Comparison of ENCODE assay signal across 8 mouse cellular contexts in the genomic region with DNA sequence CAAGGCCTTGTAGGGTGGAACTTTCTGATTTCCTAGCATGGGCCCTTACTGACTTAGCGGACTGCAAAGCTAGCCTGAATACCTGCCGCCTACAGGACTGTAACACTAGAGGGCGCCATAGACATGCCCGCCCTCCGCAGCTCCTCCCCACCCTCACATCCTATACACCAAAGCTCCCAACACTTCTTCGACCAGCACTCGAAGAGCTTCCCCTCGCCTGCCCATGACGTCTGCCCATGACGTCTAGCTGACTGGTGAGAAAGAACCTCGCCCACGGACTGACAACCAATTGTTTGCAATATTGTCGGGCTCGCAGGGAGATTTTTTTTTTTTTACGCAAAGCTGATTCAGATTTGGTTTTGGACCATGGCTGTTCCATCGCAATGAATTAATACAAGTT. TPM values are rescaled to one million over a fixed set of nuclear protein-coding genes. Genes with fewer than 3 reads are reported as not detected.
DNase-seq lines count a peak whose midpoint lies in the region; ATAC-seq and TF ChIP-seq lines count a peak whose summit lies in the region.

No protein-coding gene starts in this region.

- H3K4me2 ChIP-seq in intestine, postnatal 0 days (replicated peaks; ENCODE audit: low read depth), result peak overlapping the region; percentile 54
- H3K4me2 ChIP-seq in midbrain, embryonic 12.5 days (replicated peaks), result peak overlapping the region; percentile 43

- H3K4me3 ChIP-seq in intestine, postnatal 0 days (ENCODE audit: low read depth, low read length), result 0 out of 2 replicates have a peak overlapping the region, but pooled peaks have one; percentile 7
- peak overlapping the region; percentile 28; the same call in 1 of the 2 replicates for H3K4me3 ChIP-seq in limb, embryonic 10.5 days
- peak overlapping the region; percentile 14; the same call in 1 of the 2 replicates for H3K4me3 ChIP-seq in midbrain, embryonic 12.5 days
- H3K4me3 ChIP-seq in small intestine, adult 2 months (ENCODE audit: low read depth, low read length), result peak overlapping the region; percentile 40

- H3K36me3 ChIP-seq in intestine, postnatal 0 days (ENCODE audit: control insufficient read depth, insufficient read depth), result no peaks in the 10 kb centered on the region
- no peaks in the 10 kb centered on the region for H3K36me3 ChIP-seq in limb, embryonic 10.5 days
- no peaks in the 10 kb centered on the region for H3K36me3 ChIP-seq in midbrain, embryonic 12.5 days
- no peaks in the 10 kb centered on the region for H3K36me3 ChIP-seq in small intestine, adult 2 months (ENCODE audit: control insufficient read depth, insufficient read depth, low read length)

- TF ChIP-seq POLR2A in small intestine, adult 2 months (IDR thresholded peaks at IDR 0.05; ENCODE audit: low read depth, low read length), result no peak

- peak; percentile 73 for ATAC-seq in intestine, postnatal 0 days
- peak; percentile 87 for ATAC-seq in midbrain, embryonic 12.5 days (ENCODE audit: low FRiP score, low read depth)

- H3K4me1 ChIP-seq in intestine, postnatal 0 days (replicated peaks; ENCODE audit: control insufficient read depth, insufficient read depth, low read length), result no peaks in the 10 kb centered on the region
- no peaks in the 10 kb centered on the region for H3K4me1 ChIP-seq in limb, embryonic 10.5 days
- H3K4me1 ChIP-seq in midbrain, embryonic 12.5 days, result 0 out of 2 replicates have a peak, but pooled peaks cover 2% of the 10 kb centered on the region
- H3K4me1 ChIP-seq in small intestine, adult 2 months (ENCODE audit: control insufficient read depth, insufficient read depth, insufficient read length, low read length), result no peaks in the 10 kb centered on the region

- 10% methylated on average over 16 of the region's 16 CpGs for WGBS in intestine, postnatal 0 days
- WGBS in limb, embryonic 10.5 days, result 11% methylated on average over 16 of the region's 16 CpGs
- 10% methylated on average over 16 of the region's 16 CpGs for WGBS in midbrain, embryonic 12.5 days
- 7% methylated on average over 16 of the region's 16 CpGs for whole genome bisulfite sequencing in small intestine, adult 2 months

- no peak overlapping the region for H3K9ac ChIP-seq in intestine, postnatal 0 days (ENCODE audit: low read depth, low read length)
- no peak overlapping the region for H3K9ac ChIP-seq in midbrain, embryonic 12.5 days (replicated peaks)

- no peaks in the 10 kb centered on the region for H3K27me3 ChIP-seq in intestine, postnatal 0 days (replicated peaks; ENCODE audit: control insufficient read depth, insufficient read depth, low read length)
- H3K27me3 ChIP-seq in limb, embryonic 10.5 days (ENCODE audit: low read depth, poor library complexity, severe bottlenecking), result no peaks in the 10 kb centered on the region
- H3K27me3 ChIP-seq in midbrain, embryonic 12.5 days, result no peaks in the 10 kb centered on the region; the same call in 1 of the 2 replicates
- no peaks in the 10 kb centered on the region for H3K27me3 ChIP-seq in small intestine, adult 2 months (ENCODE audit: control insufficient read depth, insufficient read depth, low read length)

- TF ChIP-seq CTCF in intestine, postnatal 0 days (IDR thresholded peaks at IDR 0.05; ENCODE audit: low read depth), result peak; percentile 97
- peak; percentile 95 for TF ChIP-seq CTCF in small intestine, adult 2 months (IDR thresholded peaks at IDR 0.05; ENCODE audit: extremely low read depth, insufficient read length, insufficient replicate concordance, low read depth, low read length)

- DNase-seq in urinary bladder, postnatal 14 days (ENCODE audit: low spot score), result peak; percentile 63
- no peak for DNase-seq in urinary bladder, postnatal 10 days (ENCODE audit: low spot score)
- peak; percentile 89 for DNase-seq in embryo, embryonic 10.5 days (ENCODE audit: low spot score)
- DNase-seq in heart, adult 11 months, result peak; percentile 97
- DNase-seq in limb, embryonic 10.5 days (ENCODE audit: low spot score), result peak; percentile 77

- no peaks in the 10 kb centered on the region for H3K9me3 ChIP-seq in intestine, postnatal 0 days (ENCODE audit: control insufficient read depth)
- H3K9me3 ChIP-seq in limb, embryonic 10.5 days (replicated peaks), result no peaks in the 10 kb centered on the region
- H3K9me3 ChIP-seq in midbrain, embryonic 12.5 days, result no peaks in the 10 kb centered on the region

- H3K27ac ChIP-seq in intestine, postnatal 0 days (ENCODE audit: low read depth, low read length), result no peak overlapping the region
- no peak overlapping the region for H3K27ac ChIP-seq in limb, embryonic 10.5 days
- H3K27ac ChIP-seq in midbrain, embryonic 12.5 days (replicated peaks), result no peak overlapping the region
- H3K27ac ChIP-seq in small intestine, adult 2 months (ENCODE audit: insufficient read depth, low read depth, low read length), result no peak overlapping the region

RNA-seq across cellular contexts. Expression of a gene that starts 5.9 kb away (rescaled TPM):
- polyA plus RNA-seq in intestine, postnatal 0 days (2015; fragmentation: Nextera tagmentation; extraction: Ambion mirVana), result 20.7 and 21.4 TPM in 2 replicates
- polyA plus RNA-seq in limb, embryonic 10.5 days (2016; fragmentation: Nextera tagmentation; extraction: Ambion mirVana), result 72.4 and 74.1 TPM in 2 replicates
- 55.2 and 55.5 TPM in 2 replicates for polyA plus RNA-seq in midbrain, embryonic 12.5 days (2016; fragmentation: Nextera tagmentation; extraction: Ambion mirVana)
- polyA plus RNA-seq in small intestine, adult 2 months (2012; rRNA removed), result 23.0 and 36.4 TPM in 2 replicates

RNA-seq across cellular contexts. Expression of a gene that starts 22.3 kb away (rescaled TPM):
- polyA plus RNA-seq in intestine, postnatal 0 days (2015; fragmentation: Nextera tagmentation; extraction: Ambion mirVana), result 8.9 and 10.0 TPM in 2 replicates
- not detected in 2 replicates for polyA plus RNA-seq in limb, embryonic 10.5 days (2016; fragmentation: Nextera tagmentation; extraction: Ambion mirVana)
- 1.7 and 5.3 TPM in 2 replicates for polyA plus RNA-seq in midbrain, embryonic 12.5 days (2016; fragmentation: Nextera tagmentation; extraction: Ambion mirVana)
- 0.72 and 1.5 TPM in 2 replicates for polyA plus RNA-seq in small intestine, adult 2 months (2012; rRNA removed)

RNA-seq across cellular contexts. Expression of a gene that starts 22.4 kb away (rescaled TPM):
- 237 and 245 TPM in 2 replicates for polyA plus RNA-seq in intestine, postnatal 0 days (2015; fragmentation: Nextera tagmentation; extraction: Ambion mirVana)
- polyA plus RNA-seq in limb, embryonic 10.5 days (2016; fragmentation: Nextera tagmentation; extraction: Ambion mirVana), result 9.3 and 10.5 TPM in 2 replicates
- 16.9 and 20.6 TPM in 2 replicates for polyA plus RNA-seq in midbrain, embryonic 12.5 days (2016; fragmentation: Nextera tagmentation; extraction: Ambion mirVana)
- 17.3 and 19.6 TPM in 2 replicates for polyA plus RNA-seq in small intestine, adult 2 months (2012; rRNA removed)

Comparison
In these comparisons a context has a peak if more than half of its experiments do, and no peak if none do; other contexts are left out.
1. RNA of a gene that starts 22.4 kb away (polyA plus RNA-seq): 237 to 245 TPM in intestine, postnatal 0 days; 17.3 to 19.6 TPM in small intestine, adult 2 months, 16.9 to 20.6 TPM in midbrain, embryonic 12.5 days and 9.3 to 10.5 TPM in limb, embryonic 10.5 days; every median in the first group is over 10 times any median in the second.
2. Peak in every context shown above with its lines, with median percentiles within 50 percentile points of each other: H3K4me3 ChIP-seq.